Mouse (Mus musculus) neutrophil, adult 59 days (primary cell): ENCODE results near the gene Vps35l. TPM values are rescaled to one million over a fixed set of nuclear protein-coding genes. Genes with fewer than 3 reads are reported as not detected.

Source experiments
- total RNA-seq, 2 experiments: library from RNA; stranded (reverse); gene quantifications; 1 replicate in 1 of 2; 2 replicates in 1 of 2; pipeline ENCODE4 v1.2.4; 2023

Gene Vps35l
- 10 to 100 TPM; 49.5 to 53.8 TPM for total RNA-seq

DNA sequence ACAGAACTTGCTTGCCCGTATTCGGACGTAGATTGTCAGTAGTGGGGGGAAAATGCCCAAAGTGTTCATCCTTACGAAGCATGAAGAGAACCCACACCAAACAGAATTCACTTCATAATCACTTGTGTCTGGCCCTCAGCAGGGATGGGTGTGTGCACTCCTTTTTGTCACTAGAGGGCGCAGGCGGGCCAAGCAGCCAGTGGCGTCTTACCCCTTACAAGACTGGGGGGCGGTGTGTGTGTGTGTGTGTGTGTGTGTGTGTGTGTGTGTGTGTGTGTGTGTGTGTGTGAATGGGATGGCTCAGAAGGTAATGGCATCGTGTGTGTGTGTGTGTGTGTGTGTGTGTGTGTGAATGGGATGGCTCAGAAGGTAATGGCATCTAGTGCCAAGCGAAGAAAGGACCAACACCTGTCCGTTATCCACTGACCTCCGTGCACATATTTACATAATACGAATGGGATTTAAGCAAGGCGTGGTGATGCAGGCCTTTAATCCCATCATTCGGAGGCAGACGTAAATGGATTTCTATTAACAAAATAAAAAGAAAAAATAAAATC lies at the start of gene Vps35l:
Gene Vps35l, plus strand, starts transcription at position 252 of the 557 bp plus-strand sequence.

DNA sequence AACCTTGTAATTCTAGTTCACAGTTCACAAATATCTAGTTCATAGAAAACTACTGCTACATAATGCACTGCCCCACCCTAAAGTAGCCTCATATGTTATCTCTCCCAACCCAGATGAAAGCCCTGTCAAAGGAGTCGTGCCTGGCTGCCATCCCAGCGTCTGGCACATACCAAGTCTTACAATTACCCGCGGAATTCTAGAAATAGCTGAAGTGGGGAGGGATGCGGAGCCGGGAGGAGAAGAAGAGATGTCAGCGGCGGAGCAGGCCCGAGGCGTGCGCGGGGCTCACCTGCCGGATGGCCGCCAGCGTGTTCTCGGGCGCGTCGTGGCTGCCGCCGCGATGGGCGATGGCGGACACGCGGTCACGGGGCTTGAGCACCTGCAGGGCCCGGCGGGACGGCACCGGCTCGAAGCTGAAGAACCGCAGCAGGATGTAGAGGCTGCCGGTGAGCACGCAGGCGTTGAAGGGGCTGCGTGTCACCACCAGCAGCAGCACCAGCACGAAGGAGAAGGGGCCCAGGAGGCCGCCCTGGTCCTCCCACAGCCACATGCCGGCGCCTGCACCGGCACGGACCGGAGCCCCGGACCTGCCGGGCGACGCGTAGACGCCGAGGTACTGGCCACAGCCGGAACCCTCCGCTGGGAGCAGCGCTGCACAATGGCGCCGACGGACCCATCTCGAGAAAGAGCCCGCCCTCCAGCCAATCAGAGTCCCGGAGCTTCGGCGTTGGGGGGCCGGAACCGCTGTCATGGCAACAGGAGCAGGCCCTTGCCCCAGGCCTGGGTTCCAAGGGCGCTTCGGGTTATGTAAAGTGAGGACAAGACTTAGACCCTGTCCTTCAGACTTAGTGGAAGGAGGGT lies 34.7 kb upstream of the Vps35l start, which contains the start of gene Gde1:
Gene Gde1, minus strand, starts transcription at position 678 of the 861 bp plus-strand sequence.

DNA sequence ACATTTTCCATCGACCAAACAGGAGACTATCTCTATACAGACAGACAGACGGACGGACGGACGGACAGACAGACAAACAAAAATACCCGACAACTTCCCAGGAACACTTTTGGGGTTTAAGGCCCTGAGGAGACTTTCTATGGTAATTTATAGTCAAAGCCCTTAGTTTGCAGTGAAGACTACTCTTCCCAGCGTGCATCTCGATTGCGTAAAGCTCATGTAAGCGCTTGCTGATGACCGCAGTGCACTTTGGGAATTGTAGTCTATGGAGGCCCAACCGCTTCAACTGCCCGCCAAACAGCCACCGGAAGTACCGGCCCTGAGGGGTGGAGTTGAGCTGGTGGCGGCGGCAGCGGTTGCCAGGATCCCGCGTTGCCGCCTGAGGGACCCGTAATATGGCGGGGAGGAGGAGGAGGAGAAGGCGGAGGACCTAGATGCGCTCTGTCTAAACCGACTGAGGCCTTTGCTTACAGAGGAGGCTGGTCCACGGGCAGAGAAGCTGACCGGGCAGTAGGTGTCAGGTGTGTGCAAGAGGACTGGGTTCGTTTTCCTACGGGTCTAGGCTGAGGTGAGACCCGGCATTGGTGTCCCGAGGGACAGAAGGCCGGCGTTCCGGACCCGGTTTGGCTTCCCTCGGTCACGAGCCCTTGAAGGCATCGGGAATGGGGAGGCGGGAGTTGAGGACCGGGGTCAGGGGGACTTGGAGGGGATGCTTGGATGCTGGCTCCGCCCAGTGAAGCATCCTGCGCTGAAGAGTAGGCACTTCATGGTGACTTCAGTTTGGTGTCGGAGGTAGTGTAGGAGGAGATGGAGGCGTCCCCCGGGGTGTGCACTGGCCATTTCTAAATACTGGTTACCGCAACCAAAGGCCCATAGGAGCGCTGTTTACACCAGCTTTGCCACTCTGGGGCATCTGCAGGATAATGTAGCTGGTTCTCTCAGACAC lies 27.5 kb upstream of the Vps35l start, which contains the start of gene Ccp110:
Gene Ccp110, plus strand, starts transcription at position 325 of the 946 bp plus-strand sequence.

DNA sequence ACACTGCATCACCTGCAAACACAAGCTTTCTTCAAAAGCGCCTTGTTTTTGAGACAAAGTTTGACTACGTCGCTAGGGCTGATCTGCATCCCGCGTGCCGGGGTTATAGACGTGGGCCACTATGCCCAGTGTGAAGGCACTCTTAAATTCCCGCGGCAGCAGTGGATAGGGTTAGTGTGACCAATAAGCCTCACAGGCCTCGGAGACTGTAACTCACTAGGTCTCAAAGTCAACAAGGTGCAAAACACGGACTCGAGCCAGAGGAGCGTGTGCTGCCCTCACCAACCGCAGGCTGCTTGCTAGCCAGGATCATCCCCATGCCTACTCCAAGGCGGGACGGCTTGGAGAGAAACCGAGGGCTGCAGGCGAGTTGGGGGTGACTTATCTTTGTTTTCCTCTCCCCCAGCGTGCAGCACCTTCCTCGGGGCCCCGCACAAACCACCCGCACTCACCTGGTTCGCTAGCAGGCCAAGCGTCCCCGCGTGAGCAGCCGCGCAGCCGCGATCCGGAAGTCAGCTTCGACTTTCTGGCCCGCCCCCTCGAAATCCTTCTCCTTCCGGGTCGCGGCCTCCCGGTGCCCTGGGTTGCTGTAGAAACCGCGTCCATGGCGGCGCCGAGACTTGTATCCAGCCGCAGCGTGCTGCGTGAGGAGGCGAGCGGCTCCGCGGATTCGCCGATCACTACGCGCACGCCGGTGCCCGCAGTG lies 115.3 kb downstream of the Vps35l start, which contains the start of gene Iqck:
Gene Iqck, plus strand, starts transcription at position 582 of the 706 bp plus-strand sequence.

GRCm38 (mm10) chr7:118855877-118856304 lies 115.9 kb downstream of the Vps35l start, which contains the start of gene Knop1:
TSS of gene Knop1 (minus strand) at chr7:118856254.

Other genes with a start within 250 kb of the Vps35l start
- gene Itpripl2, start 248.3 kb upstream of the Vps35l start, total RNA-seq = 10 to 100 TPM; 35.0 to 40.1 TPM
- 1 to 10 TPM; 7.0 to 7.6 TPM for gene Coq7, start 206.9 kb upstream of the Vps35l start, total RNA-seq
- gene Tmc7, start 155.5 kb upstream of the Vps35l start, total RNA-seq = 1 to 10 TPM in 1 of 2 experiments, under 1 TPM in 1; 0.99 to 1.0 TPM
- gene Tmc5, start 142.9 kb upstream of the Vps35l start, total RNA-seq = under 1 TPM in 1 of 2 experiments, not detected in 1; 0.09 TPM
- 10 to 100 TPM; 33.6 to 34.9 TPM for gene Gde1, start 34.4 kb upstream of the Vps35l start, total RNA-seq
- 1 to 10 TPM; 8.7 to 8.9 TPM for gene Ccp110, start 27.7 kb upstream of the Vps35l start, total RNA-seq
- under 1 TPM; 0.11 to 0.46 TPM for gene Iqck, start 115.5 kb downstream of the Vps35l start, total RNA-seq
- gene Knop1, start 116.0 kb downstream of the Vps35l start, total RNA-seq = 10 to 100 TPM in 1 of 2 experiments, 1 to 10 TPM in 1; 9.0 to 11.3 TPM